Mouse (Mus musculus) hindbrain, postnatal 0 days (tissue): ENCODE results near the gene Tcerg1l. TPM values are rescaled to one million over a fixed set of nuclear protein-coding genes. Genes with fewer than 3 reads are reported as not detected.
A peak's percentile ranks its signal among the peaks of the same experiment; 100 is the strongest.

Experiments
- ATAC-seq: fragments of 200-750 bp; cut with Nextera tagmentation; 2 replicates; pipeline ENCODE4 v1.8.0; 2017; ENCODE audit warnings: mild to moderate bottlenecking, moderate TSS enrichment, moderate library complexity
- DNase-seq: peaks from one replicate; pipeline ENCODE4 v3.0.0-alpha.2; 2015; ENCODE audit warnings: low spot score
- H3K27ac ChIP-seq: fragments of 300-500 bp; sonication (generic); 2 replicates; pipeline ENCODE4 v1.5.1; 2014; ENCODE audit warnings: mild to moderate bottlenecking
- H3K27me3 ChIP-seq: fragments of 300-500 bp; sonication (generic); 2 replicates; pipeline ENCODE4 v1.6.1; 2014; ENCODE audit warnings: low read length, mixed read lengths; ENCODE audit not compliant: insufficient read depth
- H3K36me3 ChIP-seq: fragments of 300-500 bp; sonication (generic); 2 replicates; pipeline ENCODE4 v1.6.1; 2014; ENCODE audit warnings: low read length, mixed read lengths; ENCODE audit not compliant: insufficient read depth
- H3K4me1 ChIP-seq: fragments of 300-500 bp; sonication (generic); 2 replicates; pipeline ENCODE4 v1.6.1; 2014; ENCODE audit warnings: antibody characterized with exemption, low read length, mixed read lengths; ENCODE audit not compliant: insufficient read depth
- H3K4me2 ChIP-seq: fragments of 300-500 bp; sonication (generic); 2 replicates; pipeline ENCODE4 v1.6.1; 2014; ENCODE audit warnings: low read depth, mild to moderate bottlenecking, low read length, moderate library complexity, mixed read lengths
- H3K4me3 ChIP-seq: fragments of 300-500 bp; sonication (generic); 2 replicates; pipeline ENCODE4 v1.5.1; 2014; ENCODE audit warnings: low read length
- H3K9ac ChIP-seq: fragments of 300-500 bp; sonication (generic); replicated peaks from 2 replicates; pipeline ENCODE4 v1.6.1; 2014; ENCODE audit warnings: mild to moderate bottlenecking, low read length, moderate library complexity, mixed read lengths
- H3K9me3 ChIP-seq: fragments of 300-500 bp; sonication (generic); 2 replicates; pipeline ENCODE4 v1.6.1; 2016; ENCODE audit warnings: low read length, mixed read lengths
- CTCF ChIP-seq: IDR thresholded peaks from 2 replicates; pipeline ENCODE4 v1.5.1; 2016; ENCODE audit warnings: antibody characterized with exemption, control low read depth, low read depth
- WGBS: fragments of 180-500 bp; shearing (Covaris S2); extraction: QIAGEN DNeasy Blood & Tissue Kit; methylation state at CpG from one replicate; pipeline ENCODE4 v1.1.7; 2014; 5-methylcytosine and 5-hydroxymethylcytosine counted together
- polyA plus RNA-seq: library from polyadenylated mRNA; unstranded; fragments of >200 nt; fragmentation: Nextera tagmentation; extraction: Ambion mirVana; gene quantifications from 2 replicates; pipeline ENCODE4 v1.2.1, GENCODE M21; 2015
- total RNA-seq: library from RNA; depleted of rRNA; stranded (reverse); fragments of >200 nt; gene quantifications from 2 replicates; pipeline ENCODE4 v1.2.3, GENCODE M21; 2014

Gene Tcerg1l
- total and polyA plus RNA-seq, 2 experiments from 2014 or later = 25.4 to 33.9 TPM

DNA sequence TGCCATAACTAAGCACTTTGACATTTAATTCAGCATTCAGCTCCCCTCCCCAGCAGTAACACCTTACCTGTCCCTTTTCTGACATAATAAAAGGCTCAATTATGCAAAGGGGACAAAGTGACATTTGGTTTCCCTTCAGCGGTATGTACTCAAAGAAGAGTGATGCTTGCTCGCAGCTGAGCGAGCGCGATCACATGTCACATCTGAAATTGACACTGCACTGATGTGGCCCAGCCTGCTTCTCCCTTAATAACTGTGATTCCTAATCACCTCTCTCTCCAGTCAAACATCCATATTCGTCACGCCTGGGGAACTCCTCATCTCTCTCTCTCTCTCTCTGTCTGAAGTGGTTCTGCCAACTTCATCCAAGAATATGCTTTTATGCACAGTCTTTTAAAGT, 126.2 kb downstream of the Tcerg1l start:
- no peak for ATAC-seq
- no peak overlapping the region for H3K27ac ChIP-seq
- no peak overlapping the region for H3K9ac ChIP-seq
- 80% methylated on average over 7 of the region's 7 CpGs for WGBS
- no peak for DNase-seq
- no peak overlapping the region for H3K4me3 ChIP-seq
- H3K9me3 ChIP-seq = no peaks in the 10 kb centered on the region
- no peak for TF ChIP-seq CTCF
- H3K36me3 ChIP-seq = no peaks in the 10 kb centered on the region
- no peaks in the 10 kb centered on the region for H3K4me1 ChIP-seq
- no peak overlapping the region for H3K4me2 ChIP-seq
- H3K27me3 ChIP-seq = no peaks in the 10 kb centered on the region

DNA sequence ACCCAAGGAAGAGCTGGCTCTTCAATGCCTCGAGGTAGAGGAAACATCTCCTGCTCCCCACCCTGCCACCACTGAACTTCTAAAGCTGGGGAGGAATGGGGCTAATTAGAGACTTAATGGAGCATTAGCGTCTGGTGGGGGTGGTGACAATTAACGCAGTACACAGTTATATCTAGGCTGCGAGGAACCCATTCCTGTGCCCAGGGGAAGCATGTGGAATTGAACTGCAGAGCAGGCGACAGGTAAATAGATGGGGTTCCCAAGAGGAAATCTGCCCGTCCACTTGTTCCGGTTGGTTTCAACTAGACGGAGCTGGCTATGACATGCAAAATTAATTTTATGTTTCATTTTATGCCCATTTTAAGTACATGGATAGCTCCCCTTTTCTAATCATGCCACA, 128.1 kb downstream of the Tcerg1l start:
- H3K27me3 ChIP-seq = no peaks in the 10 kb centered on the region
- H3K9me3 ChIP-seq = no peaks in the 10 kb centered on the region
- no peak for TF ChIP-seq CTCF
- no peak overlapping the region for H3K9ac ChIP-seq
- no peaks in the 10 kb centered on the region for H3K36me3 ChIP-seq
- no peak overlapping the region for H3K27ac ChIP-seq
- no peaks in the 10 kb centered on the region for H3K4me1 ChIP-seq
- DNase-seq = no peak
- WGBS = 63% methylated on average over 8 of the region's 8 CpGs
- no peak for ATAC-seq
- no peak overlapping the region for H3K4me2 ChIP-seq
- no peak overlapping the region for H3K4me3 ChIP-seq

DNA sequence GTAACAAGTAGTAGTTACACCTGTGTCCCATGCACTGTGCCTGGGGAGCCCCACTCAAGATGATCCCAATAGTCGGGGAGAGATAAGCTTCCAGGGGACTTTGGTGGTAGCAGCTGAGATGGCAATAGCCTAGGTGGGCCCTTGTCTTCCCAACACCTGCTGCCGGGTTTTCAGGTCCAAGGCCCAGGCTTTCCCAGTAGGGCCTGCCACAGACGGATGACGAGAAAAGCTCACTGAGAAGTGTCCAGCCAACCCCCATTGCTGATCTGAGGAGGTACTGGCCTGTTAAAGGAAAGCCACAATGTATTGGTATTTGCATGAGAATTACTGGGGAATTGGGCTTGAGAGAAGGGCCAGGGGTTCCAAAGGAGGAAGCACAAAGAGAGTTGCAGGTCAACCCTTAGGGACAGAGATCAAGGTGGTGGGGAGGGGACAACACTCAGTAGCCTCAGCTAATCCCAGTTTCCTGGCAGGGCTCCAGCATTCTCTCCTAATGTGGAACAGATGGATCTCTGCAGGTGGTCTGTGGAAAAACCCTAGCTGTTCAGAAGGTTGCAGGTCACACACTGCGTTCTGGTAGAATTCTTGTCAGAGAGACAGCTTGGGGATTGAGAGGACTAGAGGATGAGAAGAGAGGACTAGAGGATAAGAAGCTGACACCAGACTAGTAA, 129.4 kb downstream of the Tcerg1l start:
- Histone ChIP-seq H3K9ac (no peak overlapping the region), H3K27me3 (no peaks in the 10 kb centered on the region), H3K27ac (no peak overlapping the region), H3K36me3 (no peaks in the 10 kb centered on the region), H3K4me1 (no peaks in the 10 kb centered on the region), H3K9me3 (no peaks in the 10 kb centered on the region), H3K4me2 (no peak overlapping the region), H3K4me3 (no peak overlapping the region)
- ATAC-seq = no peak
- WGBS = 50% methylated on average over 5 of the region's 5 CpGs
- no peak for TF ChIP-seq CTCF
- peak; percentile 50 for DNase-seq

DNA sequence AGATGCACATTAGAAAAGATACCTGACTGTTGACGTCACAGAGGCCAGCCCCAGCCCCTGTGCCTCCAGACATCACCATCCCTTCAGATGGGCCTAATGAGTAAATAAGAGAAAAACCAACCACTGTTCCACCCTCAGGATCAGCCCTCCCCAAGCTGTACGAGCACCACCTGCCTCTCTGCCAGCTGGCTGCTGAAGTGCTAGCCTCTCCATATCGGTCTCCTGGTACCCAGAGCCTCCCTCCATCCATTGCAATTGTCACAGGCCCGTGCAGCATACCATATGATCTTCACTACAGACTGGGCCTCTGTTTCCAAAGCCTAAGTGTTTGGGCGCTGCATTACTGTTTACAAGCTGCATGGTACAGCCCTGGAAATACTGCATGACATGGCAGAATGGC, 148.9 kb downstream of the Tcerg1l start:
- H3K27me3 ChIP-seq = no peaks in the 10 kb centered on the region
- H3K27ac ChIP-seq = no peak overlapping the region
- no peak overlapping the region for H3K4me3 ChIP-seq
- H3K9me3 ChIP-seq = no peaks in the 10 kb centered on the region
- no peak for DNase-seq
- TF ChIP-seq CTCF = no peak
- ATAC-seq = no peak
- H3K4me1 ChIP-seq = no peaks in the 10 kb centered on the region
- WGBS = 56% methylated on average over 5 of the region's 5 CpGs
- H3K4me2 ChIP-seq = no peak overlapping the region
- no peaks in the 10 kb centered on the region for H3K36me3 ChIP-seq
- H3K9ac ChIP-seq = no peak overlapping the region

DNA sequence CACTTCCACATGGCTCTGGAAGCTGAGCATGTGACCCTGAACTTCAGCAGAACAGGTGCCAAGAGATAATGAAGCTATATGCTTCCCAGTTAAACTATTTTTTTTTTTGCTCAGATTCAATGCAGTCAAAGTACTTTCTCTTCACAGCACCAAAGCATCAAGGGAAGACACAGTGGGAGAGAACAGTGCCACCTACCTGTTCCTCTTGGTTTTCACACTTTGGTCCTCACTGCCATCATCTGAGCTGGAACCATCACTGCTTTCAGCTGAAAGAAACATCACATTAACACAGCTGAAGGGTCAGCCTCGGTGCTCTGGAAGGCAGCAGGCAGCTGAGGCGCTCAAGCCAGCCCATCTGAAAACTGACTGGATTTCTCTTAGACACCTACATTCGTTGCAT, 149.4 kb downstream of the Tcerg1l start:
- H3K27ac ChIP-seq = no peak overlapping the region
- H3K27me3 ChIP-seq = no peaks in the 10 kb centered on the region
- no peak overlapping the region for H3K4me2 ChIP-seq
- peak; percentile 71 for TF ChIP-seq CTCF
- H3K4me1 ChIP-seq = no peaks in the 10 kb centered on the region
- H3K9me3 ChIP-seq = no peaks in the 10 kb centered on the region
- H3K4me3 ChIP-seq = no peak overlapping the region
- WGBS = 68% methylated on average over 3 of the region's 3 CpGs
- DNase-seq = peak; percentile 62
- H3K9ac ChIP-seq = no peak overlapping the region
- ATAC-seq = no peak
- no peaks in the 10 kb centered on the region for H3K36me3 ChIP-seq

DNA sequence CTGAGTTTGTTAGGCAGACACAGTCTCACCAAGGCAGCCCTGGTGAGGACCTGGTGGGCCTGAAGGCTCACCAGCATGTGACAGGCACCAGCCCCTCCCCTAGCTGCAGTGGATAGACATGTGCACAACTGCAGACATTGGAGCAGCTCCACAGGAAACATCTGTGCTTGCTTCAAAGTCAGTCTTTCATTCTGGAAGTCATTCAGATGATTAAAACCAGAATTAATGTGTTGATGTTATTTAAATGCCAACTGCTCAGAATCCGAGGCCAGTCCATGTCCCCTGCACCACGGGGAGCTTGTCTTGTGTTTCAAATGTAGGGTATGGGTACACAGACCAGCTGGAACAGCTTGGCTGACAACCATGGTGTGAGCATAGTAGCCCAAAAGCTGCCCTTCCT, 150.8 kb downstream of the Tcerg1l start:
- no peaks in the 10 kb centered on the region for H3K27me3 ChIP-seq
- no peaks in the 10 kb centered on the region for H3K4me1 ChIP-seq
- no peak for ATAC-seq
- no peak overlapping the region for H3K9ac ChIP-seq
- no peaks in the 10 kb centered on the region for H3K36me3 ChIP-seq
- no peaks in the 10 kb centered on the region for H3K9me3 ChIP-seq
- H3K4me3 ChIP-seq = no peak overlapping the region
- no peak overlapping the region for H3K4me2 ChIP-seq
- 19% methylated on average over 2 of the region's 2 CpGs for WGBS
- no peak for TF ChIP-seq CTCF
- no peak for DNase-seq
- H3K27ac ChIP-seq = peak overlapping the region; percentile 7; the same call in 1 of the 2 replicates

DNA sequence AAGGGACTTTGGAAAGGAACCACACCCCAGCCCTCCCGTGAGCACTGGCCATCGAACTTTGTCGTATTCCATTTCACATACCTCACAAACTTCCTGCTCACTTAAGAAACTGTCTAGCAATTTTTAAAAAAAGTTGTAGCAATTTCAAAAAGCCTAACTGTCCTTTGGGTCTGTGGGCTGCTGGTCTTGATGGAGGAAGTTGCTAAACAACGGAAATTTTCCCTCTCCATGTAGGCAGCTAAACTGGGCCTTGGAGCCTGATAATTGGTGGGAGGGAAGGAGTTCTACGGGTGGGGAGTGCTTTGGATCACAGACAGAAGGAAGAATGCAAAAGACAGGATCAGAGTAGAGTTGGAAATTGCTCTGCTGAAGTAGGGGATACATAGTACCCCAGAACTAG, 155.3 kb downstream of the Tcerg1l start:
- Histone ChIP-seq H3K27me3 (no peaks in the 10 kb centered on the region), H3K9ac (no peak overlapping the region), H3K4me3 (no peak overlapping the region), H3K4me2 (no peak overlapping the region), H3K4me1 (no peaks in the 10 kb centered on the region), H3K9me3 (no peaks in the 10 kb centered on the region), H3K27ac (no peak overlapping the region), H3K36me3 (no peaks in the 10 kb centered on the region)
- TF ChIP-seq CTCF = no peak
- DNase-seq (no peak), ATAC-seq (no peak)
- WGBS = 92% methylated on average over 5 of the region's 5 CpGs
